ENCODE assay signal across 19 mouse cellular contexts in genomic region chr6:31178201-31178880, GRCm38 (mm10).
A peak's percentile ranks its signal among the peaks of the same experiment; 100 is the strongest.
DNase-seq lines count a peak whose midpoint lies in the region; TF ChIP-seq lines count a peak whose summit lies in the region.
"Had no signal": no experiment of that assay in that cellular context is flagged by ENCODE, and none has a peak within 500 bp of the region (broad histone marks: within the 10 kb centered on the region; RNA-seq: fewer than 3 reads in every experiment).

No protein-coding gene starts in this region.

- H3K4me3 ChIP-seq in kidney, adult 2 months (ENCODE audit: insufficient read depth, low read depth, low read length): no peak overlapping the region
- H3K4me3 ChIP-seq in midbrain, embryonic 10.5 days: no peak overlapping the region
- H3K4me3 ChIP-seq: heart, adult 2 months; heart, embryonic 15.5 days had no signal

- peaks cover 8% of the 10 kb centered on the region; the same call in 1 of the 2 replicates for H3K36me3 ChIP-seq in kidney, adult 2 months (ENCODE audit: control insufficient read depth, insufficient read depth, low read length)
- H3K36me3 ChIP-seq in midbrain, embryonic 10.5 days: no peaks in the 10 kb centered on the region
- H3K36me3 ChIP-seq: heart, embryonic 15.5 days had no signal

- H3K9me3 ChIP-seq in midbrain, embryonic 10.5 days (replicated peaks): no peaks in the 10 kb centered on the region
- H3K9me3 ChIP-seq: heart, embryonic 15.5 days had no signal

- H3K4me1 ChIP-seq in kidney, adult 2 months (ENCODE audit: control insufficient read depth, insufficient read depth, low read length): no peaks in the 10 kb centered on the region
- no peaks in the 10 kb centered on the region for H3K4me1 ChIP-seq in midbrain, embryonic 10.5 days
- H3K4me1 ChIP-seq: heart, embryonic 15.5 days had no signal

- TF ChIP-seq CTCF in kidney, adult 2 months (conservative IDR thresholded peaks at IDR 0.05; ENCODE audit: insufficient read depth, insufficient read length, low read depth, low read length): no peak

- DNase-seq in adrenal gland, adult (ENCODE audit: inconsistent age in 2 of 2, low spot score in 1 of 2): peak; percentile 74 to 91
- DNase-seq in adrenal gland, postnatal 4 days (ENCODE audit: low spot score in 2 of 2): no peak
- peak; percentile 54 for DNase-seq in lung, postnatal 36 days
- no peak for DNase-seq in lung, postnatal 4 days
- DNase-seq in adrenal gland, postnatal 10 days: peak; percentile 68
- DNase-seq in gonadal fat pad, adult 2 months (ENCODE audit: low read depth): peak; percentile 34
- no peak for DNase-seq in kidney, adult 2 months
- no peak for DNase-seq in midbrain, embryonic 10.5 days (ENCODE audit: low spot score)
- DNase-seq: cerebellum, adult 11-12 months; cerebellum, postnatal 14 days; embryo, embryonic 11 days; forebrain, postnatal 0 days; heart, postnatal 4 days; left cerebral cortex, postnatal 4 days; liver; thymus, postnatal 14 days had no signal

- TF ChIP-seq POLR2A in kidney, adult 2 months (IDR thresholded peaks at IDR 0.05; ENCODE audit: low read depth, low read length): no peak

- no peaks in the 10 kb centered on the region for H3K27me3 ChIP-seq in kidney, adult 2 months (replicated peaks; ENCODE audit: control insufficient read depth, insufficient read depth, low read length)
- H3K27me3 ChIP-seq in midbrain, embryonic 10.5 days (ENCODE audit: low read depth, poor library complexity, severe bottlenecking): peaks cover 7% of the 10 kb centered on the region
- H3K27me3 ChIP-seq: heart, embryonic 15.5 days; Patski had no signal

- 83% methylated on average over 8 of the region's 8 CpGs for WGBS in kidney, adult 2 months
- WGBS in midbrain, embryonic 10.5 days: 86% methylated on average over 8 of the region's 8 CpGs

- H3K27ac ChIP-seq in kidney, adult 2 months (ENCODE audit: insufficient read depth, low read depth, low read length): no peak overlapping the region
- no peak overlapping the region for H3K27ac ChIP-seq in midbrain, embryonic 10.5 days (replicated peaks)
- H3K27ac ChIP-seq: heart, adult 2 months; heart, embryonic 15.5 days had no signal

Comparison
In these comparisons a context has a peak if more than half of its experiments do, and no peak if none do; other contexts are left out.
1. DNase-seq: peak in adrenal gland, adult (2 of 2), lung, postnatal 36 days (single experiment), adrenal gland, postnatal 10 days (single experiment) and gonadal fat pad, adult 2 months (single experiment); none in adrenal gland, postnatal 4 days (0 of 2), lung, postnatal 4 days (0 of 2), kidney, adult 2 months (single experiment) and midbrain, embryonic 10.5 days (single experiment).